Mouse (Mus musculus) inflammation-experienced regulatory T-cells, adult 6 months (primary cell): Measurements from ENCODE around the gene Myo18b. TPM values are rescaled to one million over a fixed set of nuclear protein-coding genes. Genes with fewer than 3 reads are reported as not detected.

ENCODE experiments used
- ATAC-seq: one replicate; pipeline ENCODE4 v1.8.0; 2017
- polyA plus RNA-seq, 3 experiments: library from polyadenylated mRNA; unstranded; fragments of 100-300 nt; shearing (Covaris generic); gene quantifications; one replicate each; pipeline ENCODE4 v1.2.1; 2017

The Myo18b gene
- polyA plus RNA-seq, 3 experiments from 2014 or later, result not detected

GRCm38 (mm10) chr5:112744571-112744970 is 151.6 kb downstream of the Myo18b start:
- no peak for ATAC-seq

GRCm38 (mm10) chr5:112743121-112743520 is 153.0 kb downstream of the Myo18b start:
- no peak for ATAC-seq

GRCm38 (mm10) chr5:112740651-112741050 is 155.5 kb downstream of the Myo18b start:
- ATAC-seq, result no peak

- no peak for ATAC-seq
Observed at GRCm38 (mm10) chr5:112735040-112735439, 161.1 kb downstream of the Myo18b start.

- no peak for ATAC-seq
Observed at GRCm38 (mm10) chr5:112730604-112731003, 165.6 kb downstream of the Myo18b start.

GRCm38 (mm10) chr5:112728432-112728831 is 167.7 kb downstream of the Myo18b start:
- ATAC-seq, result no peak

- ATAC-seq, result no peak
Observed at GRCm38 (mm10) chr5:112718655-112719306, 177.4 kb downstream of the Myo18b start.

- no peak for ATAC-seq
Observed at GRCm38 (mm10) chr5:112714679-112715446, 181.3 kb downstream of the Myo18b start.

GRCm38 (mm10) chr5:112709831-112710230 is 186.3 kb downstream of the Myo18b start:
- no peak for ATAC-seq

- ATAC-seq, result no peak
Observed at GRCm38 (mm10) chr5:112708441-112708840, 187.7 kb downstream of the Myo18b start.

- no peak for ATAC-seq
Observed at GRCm38 (mm10) chr5:112707478-112707877, 188.7 kb downstream of the Myo18b start.

- no peak for ATAC-seq
Observed at GRCm38 (mm10) chr5:112700794-112701193, 195.4 kb downstream of the Myo18b start.

GRCm38 (mm10) chr5:112696683-112697082 is 199.5 kb downstream of the Myo18b start:
- no peak for ATAC-seq

GRCm38 (mm10) chr5:112695254-112695711 is 200.9 kb downstream of the Myo18b start:
- ATAC-seq, result no peak

- ATAC-seq, result no peak
Observed at GRCm38 (mm10) chr5:112693286-112693849, 202.8 kb downstream of the Myo18b start.

GRCm38 (mm10) chr5:112687100-112687818 is 208.9 kb downstream of the Myo18b start:
- no peak for ATAC-seq

GRCm38 (mm10) chr5:112686309-112687099 is 209.7 kb downstream of the Myo18b start:
- no peak for ATAC-seq

GRCm38 (mm10) chr5:112679251-112679650 is 216.9 kb downstream of the Myo18b start:
- no peak for ATAC-seq

GRCm38 (mm10) chr5:112678153-112678552 is 218.0 kb downstream of the Myo18b start:
- ATAC-seq, result no peak

GRCm38 (mm10) chr5:112674806-112675205 is 221.4 kb downstream of the Myo18b start:
- no peak for ATAC-seq

- ATAC-seq, result no peak
Observed at GRCm38 (mm10) chr5:112672457-112672856, 223.7 kb downstream of the Myo18b start.

- ATAC-seq, result no peak
Observed at GRCm38 (mm10) chr5:112671961-112672360, 224.2 kb downstream of the Myo18b start.
